Mouse (Mus musculus) splenic B cell, adult 2 months (primary cell): ENCODE data around the gene Lilrb4a.
"Not testable (repeated sequence)": the region's sequence is repeated elsewhere in the genome, so short reads cannot be mapped to it uniquely, and the experiment has no call there.

Experiments
- DNase-seq: peaks from one replicate; pipeline ENCODE4 v3.0.0-alpha.2; 2011; ENCODE audit warnings: low read depth, low spot score
- H3K27me3 ChIP-seq: 2 replicates; pipeline ENCODE4 v1.6.1; 2012; ENCODE audit warnings: mild to moderate bottlenecking, low read length, moderate library complexity, mixed read lengths; ENCODE audit not compliant: control insufficient read depth, poor library complexity, insufficient read depth, severe bottlenecking
- H3K36me3 ChIP-seq: 2 replicates; pipeline ENCODE4 v1.6.1; 2012; ENCODE audit warnings: mild to moderate bottlenecking, low read length, moderate library complexity, mixed read lengths; ENCODE audit not compliant: control insufficient read depth, poor library complexity, insufficient read depth, severe bottlenecking

Lilrb4a gene

GRCm38 (mm10) chr10:51490691-51491090 is at the start of gene Lilrb4a:
TSS of gene Lilrb4a (plus strand) at chr10:51490956.
- H3K36me3 ChIP-seq, H3K27me3 ChIP-seq: not testable (repeated sequence)
- DNase-seq, result peak; percentile 38

- Histone ChIP-seq H3K36me3 (no peaks in the 10 kb centered on the region), H3K27me3 (no peaks in the 10 kb centered on the region)
Measured at GRCm38 (mm10) chr10:51451610-51452009, 39.1 kb upstream of the Lilrb4a start.

GRCm38 (mm10) chr10:51453616-51454298 is 37.0 kb upstream of the Lilrb4a start:
- peak; percentile 76 for DNase-seq
- Histone ChIP-seq H3K36me3 (no peaks in the 10 kb centered on the region), H3K27me3 (no peaks in the 10 kb centered on the region)

More at GRCm38 (mm10) chr10:51451610-51452009, 39.1 kb upstream of the Lilrb4a start:
- no peak for DNase-seq

GRCm38 (mm10) chr10:51454365-51454764 is 36.4 kb upstream of the Lilrb4a start:
- Histone ChIP-seq H3K27me3 (no peaks in the 10 kb centered on the region), H3K36me3 (no peaks in the 10 kb centered on the region)
- DNase-seq, result peak; percentile 45

GRCm38 (mm10) chr10:51455762-51456161 is 35.0 kb upstream of the Lilrb4a start:
- H3K36me3 ChIP-seq, result no peaks in the 10 kb centered on the region
- DNase-seq, result peak; percentile 71
- H3K27me3 ChIP-seq, result no peaks in the 10 kb centered on the region

- Histone ChIP-seq H3K36me3 (no peaks in the 10 kb centered on the region), H3K27me3 (no peaks in the 10 kb centered on the region)
- DNase-seq, result peak; percentile 29
Measured at GRCm38 (mm10) chr10:51456369-51456768, 34.4 kb upstream of the Lilrb4a start.

- not testable (repeated sequence) for H3K36me3 ChIP-seq, H3K27me3 ChIP-seq, DNase-seq
Measured at GRCm38 (mm10) chr10:51463800-51464199, 27.0 kb upstream of the Lilrb4a start.

- H3K36me3 ChIP-seq, H3K27me3 ChIP-seq: not testable (repeated sequence)
- DNase-seq, result peak; percentile 18
Measured at GRCm38 (mm10) chr10:51480397-51480796, 10.4 kb upstream of the Lilrb4a start, which contains the start of the genes Gm49339 and Lilr4b. TSS of gene Gm49339 (plus strand) at chr10:51480612. TSS of gene Lilr4b (plus strand) at chr10:51480632.

- H3K36me3 ChIP-seq, result no peaks in the 10 kb centered on the region
- no peak for DNase-seq
Measured at GRCm38 (mm10) chr10:51520021-51520420, 29.3 kb downstream of the Lilrb4a start.

GRCm38 (mm10) chr10:51521453-51521852 is 30.7 kb downstream of the Lilrb4a start:
- DNase-seq, result no peak
- no peaks in the 10 kb centered on the region for H3K27me3 ChIP-seq
- H3K36me3 ChIP-seq, result no peaks in the 10 kb centered on the region

More at GRCm38 (mm10) chr10:51520021-51520420, 29.3 kb downstream of the Lilrb4a start:
- no peaks in the 10 kb centered on the region for H3K27me3 ChIP-seq

GRCm38 (mm10) chr10:51526090-51526489 is 35.3 kb downstream of the Lilrb4a start:
- no peak for DNase-seq
- H3K36me3 ChIP-seq, result no peaks in the 10 kb centered on the region
- H3K27me3 ChIP-seq, result no peaks in the 10 kb centered on the region

GRCm38 (mm10) chr10:51526633-51527032 is 35.9 kb downstream of the Lilrb4a start:
- Histone ChIP-seq H3K36me3 (no peaks in the 10 kb centered on the region), H3K27me3 (no peaks in the 10 kb centered on the region)
- DNase-seq, result no peak

- no peaks in the 10 kb centered on the region for H3K36me3 ChIP-seq
- peak; percentile 67 for DNase-seq
- H3K27me3 ChIP-seq, result no peaks in the 10 kb centered on the region
Measured at GRCm38 (mm10) chr10:51528840-51529434, 38.2 kb downstream of the Lilrb4a start.

- DNase-seq, result no peak
- H3K27me3 ChIP-seq, result no peaks in the 10 kb centered on the region
- no peaks in the 10 kb centered on the region for H3K36me3 ChIP-seq
Measured at GRCm38 (mm10) chr10:51529497-51529896, 38.7 kb downstream of the Lilrb4a start.

- H3K36me3 ChIP-seq, result no peaks in the 10 kb centered on the region
- H3K27me3 ChIP-seq, result no peaks in the 10 kb centered on the region
- DNase-seq, result no peak
Measured at GRCm38 (mm10) chr10:51530813-51531212, 40.1 kb downstream of the Lilrb4a start.
